Mouse (Mus musculus) thymus, adult 2 months (tissue): ENCODE results near the gene Ptges2. TPM values are rescaled to one million over a fixed set of nuclear protein-coding genes. Genes with fewer than 3 reads are reported as not detected.

Experiments
- DNase-seq: peaks from one replicate; pipeline ENCODE4 v3.0.0; 2021
- H3K27ac ChIP-seq: fragments of 200-500 bp; 2 replicates; pipeline ENCODE4 v1.5.1; 2012; ENCODE audit warnings: low read length, control low read depth; ENCODE audit not compliant: control insufficient read depth, insufficient read depth
- H3K27me3 ChIP-seq: fragments of 200-500 bp; 2 replicates; pipeline ENCODE4 v1.6.1; 2012; ENCODE audit warnings: mild to moderate bottlenecking, low read length, moderate library complexity, mixed read lengths; ENCODE audit not compliant: control insufficient read depth, insufficient read depth
- H3K36me3 ChIP-seq: fragments of 200-500 bp; 2 replicates; pipeline ENCODE4 v1.6.1; 2012; ENCODE audit warnings: mild to moderate bottlenecking, low read length, moderate library complexity; ENCODE audit not compliant: control insufficient read depth, insufficient read depth
- H3K4me1 ChIP-seq: fragments of 200-500 bp; replicated peaks from 2 replicates; pipeline ENCODE4 v1.6.1; 2012; ENCODE audit warnings: low read length; ENCODE audit not compliant: control insufficient read depth, insufficient read depth
- H3K4me3 ChIP-seq: fragments of 200-500 bp; 2 replicates; pipeline ENCODE4 v1.5.1; 2012; ENCODE audit warnings: mild to moderate bottlenecking, low read length, control low read depth, moderate library complexity; ENCODE audit not compliant: control insufficient read depth, insufficient read depth
- CTCF ChIP-seq: fragments of 200-500 bp; IDR thresholded peaks from 2 replicates; pipeline ENCODE4 v1.5.1; 2012; ENCODE audit warnings: mild to moderate bottlenecking, control low read depth, low read length, moderate library complexity, borderline replicate concordance; ENCODE audit not compliant: control insufficient read depth, poor library complexity, insufficient read depth; ENCODE audit errors: extremely low read depth
- POLR2A ChIP-seq: fragments of 200-500 bp; IDR thresholded peaks from 2 replicates; pipeline ENCODE4 v1.6.1; 2012; ENCODE audit warnings: mild to moderate bottlenecking, low read length, control low read depth, moderate library complexity; ENCODE audit not compliant: control insufficient read depth, poor library complexity, insufficient read depth; ENCODE audit errors: extremely low read depth
- WGBS: fragments of 180-500 bp; shearing (Covaris S2); methylation state at CpG from one replicate; pipeline ENCODE4 v1.1.7; 2018; 5-methylcytosine and 5-hydroxymethylcytosine counted together
- polyA plus RNA-seq: library from polyadenylated mRNA; depleted of rRNA; stranded (reverse); fragments of >200 nt; gene quantifications from 2 replicates; pipeline ENCODE4 v1.2.3, GENCODE M21; 2012

The Ptges2 gene
- polyA plus RNA-seq, 1 experiment, result 24.7 TPM

DNA sequence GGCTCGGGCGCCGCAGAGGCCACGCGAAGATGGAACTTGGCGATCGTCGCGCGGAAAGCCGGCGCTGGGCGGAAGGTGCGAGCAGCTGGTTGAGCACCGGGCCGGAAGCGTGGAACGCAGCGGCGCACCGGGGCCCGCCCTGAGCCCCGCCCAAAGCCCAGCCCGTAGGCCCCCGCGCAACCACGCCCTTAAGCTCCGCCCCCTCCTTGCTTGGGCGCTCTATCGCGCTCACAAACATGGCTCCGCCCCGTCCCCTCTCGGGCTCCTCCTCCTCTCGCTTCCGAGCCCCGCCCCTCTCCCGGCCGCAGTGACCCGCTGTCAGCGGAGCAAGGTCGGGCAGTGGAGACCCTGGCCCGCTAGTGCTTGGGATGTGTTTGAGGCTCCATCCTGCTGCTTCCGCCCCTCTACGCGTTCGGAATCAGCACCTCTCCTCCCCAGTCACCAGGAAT lies 13.9 kb upstream of the Ptges2 start, which contains the start of gene 1110008P14Rik:
TSS of gene 1110008P14Rik (minus strand) at position 164 of the 449 bp plus-strand sequence.
- peaks cover 9% of the 10 kb centered on the region for H3K36me3 ChIP-seq
- DNase-seq, result peak; percentile 97
- no peaks in the 10 kb centered on the region for H3K27me3 ChIP-seq
- peak within 1 kb of the TSS; percentile 66 for H3K4me3 ChIP-seq
- no peak for TF ChIP-seq CTCF
- TF ChIP-seq POLR2A, result no peak
- WGBS, result under 1% methylated on average over 45 of the region's 47 CpGs
- H3K4me1 ChIP-seq, result peaks cover 16% of the 10 kb centered on the region
- no peak within 1 kb of the TSS for H3K27ac ChIP-seq

DNA sequence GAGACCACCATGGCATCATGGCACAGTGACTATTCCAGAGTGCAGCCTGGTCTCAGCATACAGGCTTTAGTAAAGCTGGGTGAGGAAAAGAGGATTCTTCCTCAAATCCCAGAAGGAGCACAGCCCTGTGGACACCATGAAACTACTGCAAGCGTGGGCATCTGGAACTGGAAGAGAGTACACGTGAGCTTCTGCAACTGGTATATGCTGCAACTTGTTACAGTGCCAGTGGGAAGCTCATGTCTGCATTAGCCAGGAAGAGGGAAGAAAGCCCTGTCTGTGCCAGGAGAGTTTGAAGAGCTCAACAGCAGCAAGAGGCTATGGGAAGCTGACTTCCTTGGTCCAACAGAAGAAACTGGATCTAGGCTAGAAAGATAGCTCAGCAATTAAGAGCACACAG lies 13.0 kb upstream of the Ptges2 start:
- H3K4me1 ChIP-seq, result peaks cover 16% of the 10 kb centered on the region
- 0 out of 2 replicates have a peak, but pooled peaks cover 6% of the 10 kb centered on the region for H3K36me3 ChIP-seq
- H3K27ac ChIP-seq, result no peak overlapping the region
- no peak for DNase-seq
- no peak overlapping the region for H3K4me3 ChIP-seq
- TF ChIP-seq CTCF, result no peak
- no peak for TF ChIP-seq POLR2A
- no peaks in the 10 kb centered on the region for H3K27me3 ChIP-seq
- 88% methylated on average over 2 of the region's 2 CpGs for WGBS

DNA sequence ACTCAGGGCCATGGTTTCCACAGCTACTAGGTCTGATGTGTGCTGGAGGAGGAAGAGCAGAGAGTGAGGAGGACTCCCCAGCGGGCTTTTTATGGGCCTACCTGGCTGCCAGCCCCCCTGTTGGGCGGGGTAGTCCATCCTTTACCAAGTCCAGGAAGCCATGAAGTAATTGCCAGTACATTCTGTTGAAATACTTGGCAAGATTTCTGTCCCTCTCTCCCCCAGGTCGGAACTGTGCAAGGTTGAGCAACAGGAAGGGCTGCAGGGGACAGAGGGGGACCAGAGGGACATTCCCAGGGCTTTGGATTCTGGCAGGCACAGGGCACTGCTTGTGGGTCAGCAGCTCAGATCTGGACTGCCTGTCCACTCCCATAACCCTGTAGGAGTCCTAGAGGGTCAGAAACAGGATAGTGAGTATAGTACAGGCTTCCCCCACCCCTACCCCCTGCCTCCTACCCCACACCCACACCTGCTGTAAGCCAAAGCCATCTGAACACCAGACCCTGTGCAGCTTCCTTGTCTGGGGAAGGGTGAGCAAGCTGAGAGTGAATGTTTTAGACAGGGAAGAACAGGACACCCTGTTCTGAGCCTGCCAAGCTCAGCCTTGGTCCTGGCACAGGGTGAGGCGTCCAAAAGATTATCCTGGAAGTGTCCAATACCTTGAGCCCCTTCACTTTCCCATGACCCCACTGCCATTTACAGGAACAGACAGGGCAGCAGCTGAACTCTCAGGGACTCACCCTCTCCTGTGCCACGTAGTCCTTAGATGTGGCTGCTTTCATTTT lies 7.8 kb upstream of the Ptges2 start, which contains the start of gene Lcn2:
TSS of gene Lcn2 (minus strand) at position 547 of the 785 bp plus-strand sequence.
- no peak within 1 kb of the TSS for H3K27ac ChIP-seq
- 64% methylated on average over 5 of the region's 5 CpGs for WGBS
- TF ChIP-seq POLR2A, result no peak
- no peak for TF ChIP-seq CTCF
- no peak within 1 kb of the TSS for H3K4me3 ChIP-seq
- no peak for DNase-seq
- H3K27me3 ChIP-seq, result no peaks in the 10 kb centered on the region; the same call in 1 of the 2 replicates
- peaks cover 7% of the 10 kb centered on the region for H3K4me1 ChIP-seq
- no peaks in the 10 kb centered on the region for H3K36me3 ChIP-seq

DNA sequence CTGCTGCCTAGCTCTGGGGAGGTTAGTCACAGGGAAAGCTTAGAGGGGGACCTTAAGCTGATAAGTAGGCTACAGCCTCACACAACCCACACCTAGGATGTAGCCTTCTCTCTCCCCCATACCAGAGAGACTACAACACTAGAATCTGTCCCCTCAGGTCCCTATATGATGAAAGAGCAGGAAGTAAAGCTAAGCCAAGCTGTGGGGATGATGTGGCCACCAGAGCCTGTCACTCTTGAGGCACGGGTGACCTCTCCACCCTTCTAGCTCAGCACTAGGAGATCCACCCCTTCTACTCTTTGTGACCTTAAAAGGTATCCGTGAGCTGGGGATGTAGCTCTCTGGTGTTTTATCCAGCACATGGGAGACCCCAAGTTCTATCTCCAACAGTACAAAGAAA lies 6.5 kb upstream of the Ptges2 start:
- no peak for TF ChIP-seq CTCF
- TF ChIP-seq POLR2A, result no peak
- WGBS, result 79% methylated on average over 2 of the region's 2 CpGs
- no peaks in the 10 kb centered on the region for H3K36me3 ChIP-seq
- H3K27me3 ChIP-seq, result no peaks in the 10 kb centered on the region; the same call in 1 of the 2 replicates
- H3K4me3 ChIP-seq, result no peak overlapping the region
- H3K27ac ChIP-seq, result no peak overlapping the region
- DNase-seq, result no peak
- H3K4me1 ChIP-seq, result peaks cover 7% of the 10 kb centered on the region

DNA sequence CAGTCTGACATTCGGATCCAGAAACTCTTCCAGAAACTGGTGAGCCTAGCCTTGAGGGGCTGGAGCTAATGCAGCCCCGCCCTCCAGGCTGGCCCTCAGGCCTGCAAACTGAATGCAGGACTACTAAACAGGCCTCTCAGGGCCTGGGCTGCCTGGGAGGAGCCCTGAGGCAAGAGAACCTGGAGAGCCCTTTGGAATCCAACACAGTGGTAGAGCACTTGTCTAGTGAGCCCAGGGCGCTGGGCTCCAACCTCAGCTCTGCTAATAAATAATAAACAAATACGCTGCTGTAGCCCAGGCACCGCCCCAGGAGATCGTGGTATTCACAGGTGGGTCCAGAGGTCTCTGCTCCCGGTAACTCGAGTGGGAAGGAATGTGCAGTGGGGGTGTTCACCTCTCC lies 4.8 kb upstream of the Ptges2 start:
- WGBS, result 94% methylated on average over 8 of the region's 8 CpGs
- no peaks in the 10 kb centered on the region; the same call in 1 of the 2 replicates for H3K27me3 ChIP-seq
- H3K36me3 ChIP-seq, result no peaks in the 10 kb centered on the region
- TF ChIP-seq CTCF, result no peak
- no peak overlapping the region for H3K4me3 ChIP-seq
- peaks cover 13% of the 10 kb centered on the region for H3K4me1 ChIP-seq
- no peak overlapping the region for H3K27ac ChIP-seq
- no peak for DNase-seq

DNA sequence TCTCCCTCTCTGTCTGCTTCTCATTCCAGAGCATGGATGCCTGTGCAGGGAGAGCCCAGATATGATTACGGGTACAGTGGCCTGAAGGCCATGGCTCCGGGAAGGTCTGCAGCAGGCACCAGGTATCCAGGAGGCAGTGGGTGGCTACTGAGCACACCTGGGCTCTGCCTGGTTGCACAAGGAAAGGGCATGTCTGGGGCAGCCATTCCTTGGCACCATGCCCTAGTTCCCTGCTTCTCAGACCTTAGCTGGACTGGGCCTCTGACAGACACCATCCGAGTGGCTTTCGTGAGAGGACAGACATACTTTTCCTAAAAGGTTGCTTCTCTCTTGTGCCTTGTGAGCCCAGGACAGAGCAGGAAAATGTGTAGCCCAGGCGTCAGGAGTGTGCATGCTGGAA lies 3.6 kb upstream of the Ptges2 start:
- Histone ChIP-seq H3K4me3 (no peak overlapping the region), H3K4me1 (peaks cover 20% of the 10 kb centered on the region), H3K27me3 (no peaks in the 10 kb centered on the region; the same call in 1 of the 2 replicates), H3K27ac (no peak overlapping the region), H3K36me3 (no peaks in the 10 kb centered on the region)
- TF ChIP-seq CTCF (no peak), POLR2A (no peak)
- DNase-seq, result no peak
- 98% methylated on average over 5 of the region's 5 CpGs for WGBS
